Mouse (Mus musculus) ES-Bruce4 (cell line): ENCODE data around the gene Dcpp3. TPM values are rescaled to one million over a fixed set of nuclear protein-coding genes. Genes with fewer than 3 reads are reported as not detected.
A peak's percentile ranks its signal among the peaks of the same experiment; 100 is the strongest.

Experiments
- H3K27ac ChIP-seq: 2 replicates; pipeline ENCODE4 v1.5.1; 2012; ENCODE audit warnings: low read length, inconsistent platforms; ENCODE audit not compliant: insufficient read depth
- H3K27me3 ChIP-seq: 2 replicates; pipeline ENCODE4 v1.6.1; 2012; ENCODE audit warnings: mild to moderate bottlenecking, low read length, inconsistent platforms; ENCODE audit not compliant: control insufficient read depth, poor library complexity, insufficient read depth, severe bottlenecking
- H3K36me3 ChIP-seq: 2 replicates; pipeline ENCODE4 v1.6.1; 2012; ENCODE audit warnings: inconsistent platforms, mild to moderate bottlenecking, low read length, moderate library complexity; ENCODE audit not compliant: control insufficient read depth, poor library complexity, insufficient read depth, severe bottlenecking
- H3K4me1 ChIP-seq: one replicate; pipeline ENCODE4 v1.8.1; 2011; ENCODE audit warnings: low read length; ENCODE audit not compliant: control insufficient read depth, insufficient read depth
- H3K4me3 ChIP-seq: 2 replicates; pipeline ENCODE4 v1.5.1; 2011; ENCODE audit warnings: low read depth, mild to moderate bottlenecking, low read length
- H3K9ac ChIP-seq: 2 replicates; pipeline ENCODE4 v1.6.1; 2012; ENCODE audit warnings: low read depth, mild to moderate bottlenecking, inconsistent platforms; ENCODE audit not compliant: poor library complexity, severe bottlenecking
- H3K9me3 ChIP-seq: replicated peaks from 2 replicates; pipeline ENCODE4 v1.6.1; 2012; ENCODE audit warnings: mild to moderate bottlenecking, low read length, inconsistent platforms; ENCODE audit not compliant: control insufficient read depth, poor library complexity, insufficient read depth, severe bottlenecking
- CTCF ChIP-seq: IDR thresholded peaks from one replicate; pipeline ENCODE4 v1.8.1; 2011; ENCODE audit warnings: low read depth, low read length
- EP300 ChIP-seq: IDR thresholded peaks from 2 replicates; pipeline ENCODE4 v1.6.1; 2011; ENCODE audit warnings: low read depth, low read length; ENCODE audit not compliant: insufficient read depth
- POLR2A ChIP-seq: IDR thresholded peaks from one replicate; pipeline ENCODE4 v1.8.1; 2011; ENCODE audit warnings: low read length; ENCODE audit not compliant: insufficient read depth
- polyA plus RNA-seq: library from polyadenylated mRNA; stranded (reverse); fragments of >200 nt; gene quantifications from 2 replicates; pipeline ENCODE4 v1.2.4, GENCODE M21; 2011; ENCODE audit warnings: low read depth; ENCODE audit not compliant: missing spikeins, insufficient read depth, insufficient read length

The Dcpp3 gene
- polyA plus RNA-seq, 1 experiment: not detected

DNA sequence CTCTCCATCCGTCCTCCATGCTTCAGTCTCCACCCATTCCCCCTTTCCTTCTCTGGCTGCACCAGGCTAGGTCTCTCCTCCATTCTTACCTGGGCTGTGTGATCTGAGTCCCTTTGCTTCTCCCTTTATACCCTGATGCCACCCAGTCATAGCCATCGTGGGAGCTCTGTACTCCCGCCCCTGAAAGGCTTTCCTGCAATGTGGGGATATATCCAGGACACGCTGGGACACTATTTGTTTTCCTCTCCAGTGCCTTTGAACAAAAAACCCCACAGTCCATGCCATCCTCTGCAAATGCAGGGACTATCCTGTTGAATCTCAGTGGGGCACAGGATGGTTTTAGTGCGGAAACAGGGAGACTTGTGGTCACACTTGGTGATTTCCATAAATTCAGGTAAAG lies 37.9 kb downstream of the Dcpp3 start, which contains the start of gene Sbpl:
Gene Sbpl, minus strand, starts transcription at position 101 of the 400 bp plus-strand sequence.
- Histone ChIP-seq H3K4me3 (no peak within 1 kb of the TSS), H3K36me3 (no peaks in the 10 kb centered on the region), H3K27me3 (no peaks in the 10 kb centered on the region), H3K9me3 (no peaks in the 10 kb centered on the region), H3K9ac (no peak within 1 kb of the TSS), H3K4me1 (no peaks in the 10 kb centered on the region), H3K27ac (no peak within 1 kb of the TSS)
- TF ChIP-seq EP300 (no peak), POLR2A (no peak), CTCF (no peak)

DNA sequence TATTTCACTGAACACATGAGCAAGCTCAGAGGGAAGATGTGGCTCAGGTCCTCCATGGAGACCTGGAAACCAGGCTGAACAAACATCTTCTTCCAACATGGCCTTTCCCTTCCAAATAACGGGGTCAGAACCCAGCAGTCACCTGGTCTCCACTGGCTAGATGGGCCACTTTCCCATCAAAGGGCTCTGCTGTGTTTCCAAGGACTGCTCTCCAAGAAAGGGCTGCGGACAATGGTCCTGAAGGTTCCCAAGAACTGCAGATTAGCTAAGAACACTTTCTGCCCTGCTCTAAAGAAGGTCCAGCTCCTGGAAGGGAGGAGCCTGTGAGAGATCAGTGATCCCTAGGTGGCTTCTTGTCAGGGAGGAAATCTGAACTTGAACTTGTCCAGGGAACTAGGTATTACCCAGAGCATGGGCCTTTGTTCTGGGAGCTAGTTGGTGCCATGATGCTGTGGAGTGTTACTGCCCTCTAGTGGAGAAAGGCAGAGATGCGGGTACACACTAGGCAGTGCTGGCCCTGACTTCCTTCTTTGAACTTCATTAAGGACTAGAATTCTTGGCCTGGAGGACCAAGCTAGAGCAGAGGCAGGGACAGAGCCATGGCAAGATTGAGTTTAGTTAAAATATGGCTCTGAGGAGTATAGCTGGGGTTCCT lies 43.0 kb downstream of the Dcpp3 start:
- Histone ChIP-seq H3K36me3 (no peaks in the 10 kb centered on the region), H3K27me3 (no peaks in the 10 kb centered on the region), H3K27ac (no peak overlapping the region), H3K9ac (no peak overlapping the region), H3K9me3 (no peaks in the 10 kb centered on the region), H3K4me1 (no peaks in the 10 kb centered on the region), H3K4me3 (no peak overlapping the region)
- TF ChIP-seq POLR2A: no peak
- TF ChIP-seq EP300: no peak
- peak; percentile 98 for TF ChIP-seq CTCF

DNA sequence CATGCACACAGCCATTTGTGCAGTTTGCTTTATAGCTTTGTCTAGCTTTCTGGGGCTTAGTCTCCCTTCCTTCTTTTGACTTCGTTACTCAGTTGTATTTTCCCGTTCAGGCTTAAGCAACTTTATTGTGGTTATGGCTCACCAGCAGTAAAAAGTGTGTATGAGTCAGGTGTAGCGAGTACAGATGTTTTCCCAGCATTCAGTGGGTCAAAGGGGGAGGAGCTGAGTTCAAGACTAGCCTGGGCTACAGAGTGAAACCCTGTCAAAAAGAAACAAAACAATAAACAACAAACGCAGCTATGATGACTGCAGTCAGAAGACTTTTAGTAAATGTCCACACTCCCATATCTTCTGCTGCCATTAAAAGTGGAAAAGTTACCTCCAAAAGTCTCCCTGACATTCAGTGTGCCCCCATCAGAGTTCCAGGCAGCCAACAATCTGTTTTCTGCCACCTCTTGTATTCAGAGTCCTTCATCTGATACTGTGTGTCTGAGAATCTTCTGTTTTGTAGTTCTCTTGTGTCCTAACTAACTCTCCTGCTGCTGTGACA lies 44.4 kb downstream of the Dcpp3 start:
- no peaks in the 10 kb centered on the region for H3K27me3 ChIP-seq
- no peaks in the 10 kb centered on the region for H3K9me3 ChIP-seq
- no peak overlapping the region for H3K9ac ChIP-seq
- H3K36me3 ChIP-seq: no peaks in the 10 kb centered on the region
- TF ChIP-seq POLR2A (no peak), CTCF (no peak), EP300 (no peak)
- no peak overlapping the region for H3K27ac ChIP-seq
- no peak overlapping the region for H3K4me3 ChIP-seq
- no peaks in the 10 kb centered on the region for H3K4me1 ChIP-seq

DNA sequence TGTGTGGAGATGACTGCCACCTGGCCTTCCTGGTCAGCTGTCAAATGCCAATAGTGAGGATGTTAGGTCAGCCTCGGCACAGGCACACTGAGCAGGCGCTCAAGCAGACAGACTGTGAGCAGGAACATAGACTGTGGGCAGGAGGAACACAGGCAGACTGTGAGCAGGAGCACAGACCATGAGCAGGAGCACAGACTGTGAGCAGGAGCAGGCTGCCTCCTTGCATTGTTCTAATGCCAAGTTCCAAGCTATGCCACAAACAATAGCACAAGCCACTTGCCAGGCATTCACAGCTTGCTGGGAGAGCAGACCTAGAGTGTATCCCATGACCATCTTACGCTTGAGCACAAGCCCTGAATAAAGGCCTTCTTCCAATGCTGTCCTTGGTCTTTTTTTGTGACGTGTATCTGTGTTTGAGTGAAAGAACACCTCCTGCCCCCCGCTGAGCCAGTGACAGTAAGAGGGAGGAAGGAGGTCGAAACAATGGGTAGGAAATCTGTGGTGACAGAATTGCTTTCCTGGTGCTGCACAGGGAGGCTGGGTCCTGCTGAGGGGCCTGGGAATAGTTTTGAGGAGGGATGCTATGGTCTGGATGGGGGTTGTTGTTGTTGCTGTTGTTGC lies 48.7 kb downstream of the Dcpp3 start:
- Histone ChIP-seq H3K36me3 (no peaks in the 10 kb centered on the region), H3K4me3 (no peak overlapping the region), H3K9me3 (no peaks in the 10 kb centered on the region), H3K27ac (no peak overlapping the region), H3K4me1 (no peaks in the 10 kb centered on the region), H3K9ac (no peak overlapping the region), H3K27me3 (no peaks in the 10 kb centered on the region)
- TF ChIP-seq CTCF: no peak
- no peak for TF ChIP-seq EP300
- TF ChIP-seq POLR2A: no peak

DNA sequence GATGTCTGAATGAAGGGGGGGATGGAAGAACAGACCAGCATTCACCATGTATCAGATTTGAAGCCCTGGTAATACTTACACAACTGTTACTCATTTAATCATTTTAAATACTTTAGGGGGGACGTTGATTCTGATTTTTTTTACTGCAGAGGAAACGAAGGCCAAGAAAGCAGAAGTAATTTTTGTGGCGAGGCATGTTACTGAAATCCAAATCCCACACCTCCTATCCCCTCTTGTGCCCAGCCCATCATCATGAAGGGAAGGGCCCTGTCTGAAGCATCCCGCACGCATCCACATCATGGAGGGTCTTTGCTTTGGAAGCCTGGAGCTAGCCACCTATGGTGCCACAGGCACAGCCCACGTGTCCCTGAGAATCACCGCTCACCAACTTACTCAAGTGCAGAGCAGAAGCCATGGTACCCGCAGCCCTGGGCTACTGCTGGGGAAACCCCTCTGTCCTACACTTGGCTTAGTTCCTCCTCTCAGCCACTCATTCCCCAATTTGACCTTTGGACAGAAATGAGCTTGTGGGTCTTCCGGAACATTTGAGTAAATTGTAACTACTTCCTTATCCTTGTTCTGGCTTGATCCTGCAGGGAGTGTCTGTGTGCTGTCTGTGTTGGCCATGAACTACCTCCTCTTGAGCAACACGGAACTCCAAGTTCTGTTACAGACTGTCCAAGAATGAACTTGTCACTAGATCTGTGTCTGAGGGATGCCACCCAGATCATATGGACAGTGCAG lies 49.6 kb downstream of the Dcpp3 start:
- Histone ChIP-seq H3K9me3 (no peaks in the 10 kb centered on the region), H3K9ac (no peak overlapping the region), H3K4me1 (no peaks in the 10 kb centered on the region), H3K36me3 (no peaks in the 10 kb centered on the region), H3K4me3 (no peak overlapping the region), H3K27ac (no peak overlapping the region), H3K27me3 (no peaks in the 10 kb centered on the region)
- TF ChIP-seq CTCF (no peak), POLR2A (no peak), EP300 (no peak)
